Mouse (Mus musculus): Measurements from ENCODE around the gene Olfr800.

DNA sequence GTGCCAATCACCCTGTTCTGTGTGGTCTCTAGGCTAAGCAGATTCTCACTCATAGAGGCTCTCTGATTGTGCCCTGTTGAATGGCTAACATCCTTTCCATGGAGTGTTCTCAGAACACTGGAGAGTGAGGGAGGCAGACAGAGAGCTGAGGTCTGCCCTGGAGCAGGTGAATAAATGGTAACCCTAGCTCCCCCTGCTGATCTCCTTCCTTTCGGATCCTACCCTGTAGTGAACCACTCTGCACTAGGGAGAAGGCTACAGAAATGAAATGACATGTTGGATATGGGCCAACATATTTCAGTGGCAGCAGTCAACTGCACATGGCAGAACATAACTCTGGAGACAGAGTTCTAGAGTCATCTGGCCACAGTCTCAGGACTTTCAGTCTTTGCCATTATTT lies 35.8 kb upstream of the Olfr800 start:
- TF ChIP-seq CTCF (IDR thresholded peaks at IDR 0.05; ENCODE audit: low read depth) = no peak
- TF ChIP-seq EP300 (IDR thresholded peaks at IDR 0.05; ENCODE audit: low read depth) = no peak
